Mouse (Mus musculus) frontal cortex, postnatal 25 days (tissue): Measurements from ENCODE around the gene Celf2.

Experiments used
- DNase-seq, 2 experiments: peaks; one replicate each; pipeline ENCODE4 v3.0.0; 2022; ENCODE audit warnings: low spot score in 2 of 2

The Celf2 gene

GRCm38 (mm10) chr2:7083489-7084090, 425.8 kb downstream of the Celf2 start:
- no peak for DNase-seq

- no peak for DNase-seq
Measured at GRCm38 (mm10) chr2:7082376-7083025, 426.9 kb downstream of the Celf2 start.

- DNase-seq: no peak
Measured at GRCm38 (mm10) chr2:7080794-7081783, 428.3 kb downstream of the Celf2 start.

GRCm38 (mm10) chr2:7080086-7080485, 429.3 kb downstream of the Celf2 start:
- no peak for DNase-seq

- no peak for DNase-seq
Measured at GRCm38 (mm10) chr2:7079390-7079789, 430.0 kb downstream of the Celf2 start.

- no peak for DNase-seq
Measured at GRCm38 (mm10) chr2:7073730-7074129, 435.6 kb downstream of the Celf2 start.

GRCm38 (mm10) chr2:7072344-7073265, 436.8 kb downstream of the Celf2 start:
- no peak for DNase-seq

- DNase-seq: no peak
Measured at GRCm38 (mm10) chr2:7069458-7069857, 439.9 kb downstream of the Celf2 start.

- DNase-seq: no peak
Measured at GRCm38 (mm10) chr2:7068281-7068680, 441.1 kb downstream of the Celf2 start.

- no peak for DNase-seq
Measured at GRCm38 (mm10) chr2:7063574-7064192, 445.7 kb downstream of the Celf2 start.

- DNase-seq: no peak
Measured at GRCm38 (mm10) chr2:7060490-7061105, 448.8 kb downstream of the Celf2 start.

- DNase-seq: no peak
Measured at GRCm38 (mm10) chr2:7056401-7056800, 453.0 kb downstream of the Celf2 start.

- no peak for DNase-seq
Measured at GRCm38 (mm10) chr2:7055958-7056357, 453.4 kb downstream of the Celf2 start.

GRCm38 (mm10) chr2:7051090-7051489, 458.3 kb downstream of the Celf2 start:
- no peak for DNase-seq

GRCm38 (mm10) chr2:7046155-7046554, 463.2 kb downstream of the Celf2 start:
- DNase-seq: no peak

GRCm38 (mm10) chr2:7045531-7045930, 463.8 kb downstream of the Celf2 start:
- no peak for DNase-seq

- no peak for DNase-seq
Measured at GRCm38 (mm10) chr2:7043770-7044459, 465.4 kb downstream of the Celf2 start.

GRCm38 (mm10) chr2:7040940-7041339, 468.4 kb downstream of the Celf2 start:
- DNase-seq: no peak

GRCm38 (mm10) chr2:7038991-7039390, 470.4 kb downstream of the Celf2 start:
- no peak for DNase-seq

GRCm38 (mm10) chr2:7031389-7031788, 478.0 kb downstream of the Celf2 start:
- DNase-seq: no peak
